Mouse (Mus musculus) Muller cell, postnatal 12 days (primary cell): ENCODE results near the gene Ccdc177.

Experiments used
- DNase-seq: peaks from one replicate; pipeline ENCODE4 v3.0.0-alpha.2; 2015; ENCODE audit errors: inconsistent ontology term

Ccdc177 gene

DNA sequence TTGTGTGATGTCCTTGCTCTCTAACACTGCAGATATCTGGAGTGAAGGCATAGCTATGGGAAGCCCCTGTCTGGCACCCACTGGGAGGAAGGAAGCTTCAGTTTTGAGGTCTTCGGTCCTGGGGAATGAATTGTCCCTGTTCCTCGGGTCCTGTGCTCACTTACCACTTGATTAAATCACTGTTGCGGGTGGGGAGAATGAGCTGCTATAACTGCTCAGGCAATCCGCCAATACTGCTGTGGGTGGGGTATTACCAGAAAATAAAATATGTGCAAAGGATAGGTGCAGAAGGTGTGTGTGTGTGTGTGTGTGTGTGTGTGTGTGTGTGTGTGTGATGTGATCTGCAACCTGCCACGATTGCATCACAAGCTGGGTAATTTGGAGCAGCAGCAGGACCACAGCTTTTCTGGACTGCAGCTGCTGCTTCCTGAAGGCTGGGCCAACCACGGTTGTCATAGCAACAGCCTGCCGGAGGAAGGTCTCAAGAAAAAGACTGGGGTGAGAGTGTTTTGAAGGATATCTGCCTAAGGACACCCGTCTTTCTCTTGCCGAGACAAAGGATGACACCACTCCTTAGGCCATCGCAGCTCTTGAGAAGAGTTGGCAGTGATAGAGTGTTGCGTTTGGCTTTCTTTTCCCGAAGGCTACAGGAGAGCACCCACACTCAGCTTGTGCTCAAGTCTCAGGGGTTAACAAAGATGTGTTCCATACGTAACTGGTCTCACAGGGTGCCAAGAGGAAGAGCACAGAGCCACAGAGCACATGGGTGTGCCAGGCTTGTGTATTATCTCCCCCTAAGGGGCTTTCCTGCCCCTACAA lies 23.8 kb downstream of the Ccdc177 start:
- DNase-seq = no peak

DNA sequence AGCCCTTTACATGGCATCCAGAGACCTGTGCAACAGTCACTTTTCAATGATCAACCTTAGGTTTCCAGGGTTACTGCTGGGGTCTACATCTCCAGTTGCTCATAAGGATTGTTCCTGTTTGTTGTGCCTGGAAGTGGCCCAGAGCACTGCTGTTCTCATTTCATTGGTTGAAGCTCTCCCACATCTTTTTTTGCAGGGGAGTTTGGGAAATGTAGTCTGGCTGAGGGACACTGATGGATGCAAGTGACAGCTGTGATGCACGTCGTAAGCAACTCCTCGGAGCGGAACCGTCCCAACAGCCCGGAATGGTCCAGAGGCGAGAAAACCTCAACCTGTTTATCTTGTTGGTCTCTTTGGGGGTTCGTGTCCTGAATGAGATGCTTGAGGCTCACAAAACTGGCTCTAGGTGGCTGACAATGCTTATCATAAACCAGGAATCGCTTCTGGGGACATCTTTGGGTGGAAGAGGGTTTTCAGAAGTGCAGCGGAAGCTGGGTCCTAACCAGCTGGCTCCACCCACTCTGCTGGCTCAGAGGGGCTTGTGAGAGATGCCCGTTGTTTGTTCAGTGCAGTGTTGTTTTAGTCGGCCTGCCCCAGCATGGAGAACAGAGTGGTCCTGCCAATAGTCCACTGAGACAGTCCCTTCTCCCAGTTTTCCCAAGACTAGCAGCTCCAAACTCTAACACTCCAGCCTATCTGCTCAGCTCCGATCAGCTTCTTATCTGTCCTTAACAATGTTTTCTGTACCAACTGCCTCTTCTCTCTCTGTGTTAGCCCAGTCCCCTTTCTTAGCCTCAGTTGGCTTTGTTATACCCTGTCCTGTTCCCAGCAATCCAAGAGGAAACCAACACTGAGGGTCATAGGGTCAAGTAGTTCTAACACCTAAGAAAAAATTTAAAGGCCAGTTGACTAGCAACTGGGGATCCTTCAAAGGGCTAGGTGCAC lies 25.7 kb downstream of the Ccdc177 start:
- DNase-seq = no peak

DNA sequence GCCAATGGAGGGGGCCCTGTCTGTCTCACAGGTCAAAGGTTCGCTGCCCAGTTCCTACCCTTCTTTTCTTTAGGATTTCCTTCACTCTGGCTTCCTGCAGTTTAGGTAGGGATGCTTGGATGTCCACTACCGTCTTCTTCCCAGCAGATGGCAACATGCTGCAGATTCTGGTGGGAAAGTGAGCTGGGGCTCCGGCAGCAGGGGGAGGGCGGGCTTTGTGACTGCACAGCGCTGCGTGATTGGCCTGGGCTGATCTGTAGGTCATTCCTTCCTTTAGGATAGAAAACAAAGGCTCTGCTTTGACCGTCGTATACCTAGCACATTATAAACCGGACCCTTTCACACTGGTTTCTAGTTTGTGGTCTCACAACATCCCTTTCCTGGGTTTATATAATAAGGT lies 29.9 kb downstream of the Ccdc177 start:
- DNase-seq = peak; percentile 73

DNA sequence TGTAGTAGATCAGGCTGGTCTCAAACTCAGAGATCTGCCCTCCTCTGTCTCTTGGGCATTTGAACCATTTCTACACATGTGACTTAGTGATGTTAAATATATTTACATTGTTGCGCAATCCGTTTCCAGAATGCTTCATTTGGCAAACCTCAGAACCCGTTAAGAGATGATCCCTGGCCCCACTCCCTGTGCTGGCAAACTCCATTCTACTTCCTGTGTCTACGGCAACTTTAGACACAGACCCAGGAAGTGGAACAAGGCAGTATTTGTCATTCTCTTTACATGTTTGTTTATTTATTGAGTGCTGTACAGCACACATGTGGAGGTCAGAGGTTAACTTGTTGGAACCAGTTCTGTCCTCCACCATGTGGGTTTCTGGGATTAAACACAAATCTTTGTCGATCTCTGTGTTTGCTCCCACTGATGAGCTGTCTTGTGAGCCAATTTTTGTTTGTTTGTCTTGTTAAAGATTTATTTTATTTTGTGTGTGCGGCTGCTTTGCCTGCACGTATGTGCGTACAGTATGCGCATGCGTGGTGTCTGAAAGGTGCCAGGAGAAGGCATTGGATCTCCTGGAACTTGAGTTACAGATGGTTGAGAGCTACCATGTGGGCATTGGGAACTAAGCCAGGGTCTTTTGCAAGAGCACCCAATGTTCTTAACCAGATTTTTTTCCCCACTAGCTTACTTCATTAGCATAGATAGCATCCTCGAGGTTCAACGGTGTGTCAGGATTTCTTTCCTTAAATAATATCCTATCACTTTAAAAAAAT lies 30.5 kb downstream of the Ccdc177 start:
- DNase-seq = no peak

DNA sequence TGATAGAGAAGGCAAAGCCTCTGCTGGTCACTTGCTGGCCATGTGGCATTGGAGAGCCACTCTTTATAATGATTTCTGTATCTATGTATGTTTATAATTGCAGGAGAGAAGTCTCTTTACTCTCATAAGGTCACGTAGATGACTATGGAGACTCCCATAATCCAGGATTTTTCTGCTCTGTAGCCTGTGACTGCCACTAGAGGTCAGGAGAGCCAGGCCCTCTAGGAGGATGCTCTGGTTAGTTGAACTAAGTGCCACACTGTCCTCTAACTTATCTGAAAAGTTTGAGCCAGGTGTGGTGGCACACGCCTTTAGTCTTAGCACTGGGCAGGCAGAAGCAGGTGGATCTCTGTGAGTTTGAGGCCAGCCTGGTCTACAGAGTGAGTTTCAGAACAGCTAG lies 31.7 kb downstream of the Ccdc177 start:
- DNase-seq = no peak

DNA sequence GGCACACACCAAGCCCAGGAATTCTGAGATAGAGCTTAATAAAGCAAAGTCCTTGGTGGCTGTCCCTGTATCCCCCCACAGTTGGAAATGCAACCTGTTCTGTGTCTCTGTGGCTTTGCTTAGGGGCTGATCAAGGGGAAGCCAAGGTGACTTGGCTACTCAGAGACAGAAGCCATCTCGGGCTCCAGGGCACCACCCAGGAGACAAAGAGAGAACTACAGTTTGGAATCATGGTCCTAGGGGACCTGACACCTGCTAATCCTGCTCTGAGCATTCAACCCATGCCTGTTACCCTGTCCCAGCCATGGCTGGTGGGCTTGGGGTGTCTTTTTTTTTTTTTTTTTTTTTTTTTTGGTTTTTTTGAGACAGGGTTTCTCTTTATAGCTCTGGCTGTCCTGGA lies 32.3 kb downstream of the Ccdc177 start:
- DNase-seq = no peak

DNA sequence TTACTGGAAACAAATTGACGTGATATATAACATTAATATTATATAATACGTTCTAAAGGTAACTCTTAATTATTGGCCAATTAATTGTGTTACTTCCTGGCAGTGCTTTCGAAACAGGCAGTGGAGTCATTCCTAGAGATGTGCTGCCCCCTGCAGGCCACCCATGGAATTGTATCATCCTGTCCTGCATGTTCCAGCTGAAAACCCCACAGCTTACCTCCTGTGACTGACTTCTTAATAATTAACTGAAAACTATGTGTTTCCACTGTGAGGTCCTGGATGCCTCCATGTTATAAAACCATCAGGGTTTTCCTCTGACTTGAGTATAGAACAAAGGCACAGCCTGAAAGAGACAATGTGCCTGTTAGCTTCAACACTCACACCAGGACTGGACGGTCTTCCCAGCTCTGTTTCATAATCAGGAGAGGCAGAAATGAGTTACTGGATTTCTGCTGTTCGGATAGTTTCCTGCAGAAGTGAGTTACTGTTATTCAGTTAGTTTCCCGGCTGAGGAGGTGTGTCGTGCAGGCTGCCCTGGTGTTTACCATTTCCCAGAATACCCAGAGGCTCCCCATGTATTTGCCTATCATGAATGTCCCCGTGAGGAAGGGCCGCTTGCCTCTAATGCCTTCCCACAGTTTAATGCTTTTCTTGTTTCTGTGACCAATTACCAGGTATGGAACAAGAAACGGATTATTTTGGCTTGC lies 35.5 kb downstream of the Ccdc177 start:
- peak; percentile 58 for DNase-seq

DNA sequence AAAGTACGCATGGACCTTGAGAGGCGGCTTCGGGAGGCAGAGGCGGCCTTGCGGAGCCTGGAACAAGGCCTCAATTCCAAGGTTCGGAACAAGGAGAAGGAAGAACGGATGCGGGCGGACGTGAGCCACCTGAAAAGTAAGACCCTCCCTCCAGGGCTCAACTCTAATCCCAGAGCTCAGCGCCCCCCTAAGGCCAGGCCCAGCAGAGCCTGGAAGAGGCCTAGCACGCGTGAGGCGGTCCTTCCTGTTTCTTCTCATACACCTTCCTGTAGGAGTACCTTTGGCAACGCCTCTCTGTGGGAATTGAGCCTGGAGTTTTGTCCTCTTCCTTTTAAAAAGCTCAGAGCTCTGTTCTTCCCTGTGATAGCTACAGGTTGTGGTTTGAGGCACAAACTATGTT lies 39.0 kb downstream of the Ccdc177 start:
- DNase-seq = no peak

DNA sequence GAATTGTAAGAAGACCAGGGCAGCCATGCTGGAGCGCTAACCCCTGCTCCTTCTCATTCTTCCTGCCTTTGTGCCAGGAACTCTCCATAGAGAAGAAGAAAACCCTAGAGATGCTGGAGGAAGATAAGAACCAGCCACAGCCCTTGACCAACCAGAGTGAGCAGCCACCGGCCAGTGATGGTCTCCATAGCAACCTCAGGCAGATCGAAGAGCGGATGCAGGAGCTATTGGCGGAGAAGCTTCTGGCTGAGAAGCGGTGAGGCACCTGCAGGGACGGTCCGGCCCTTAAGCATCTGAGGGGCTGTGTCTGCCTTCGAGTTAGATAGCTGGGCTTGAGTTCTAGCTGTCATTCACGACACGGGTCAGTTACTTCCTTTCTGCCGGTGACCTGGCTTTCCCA lies 40.0 kb downstream of the Ccdc177 start:
- DNase-seq = no peak

DNA sequence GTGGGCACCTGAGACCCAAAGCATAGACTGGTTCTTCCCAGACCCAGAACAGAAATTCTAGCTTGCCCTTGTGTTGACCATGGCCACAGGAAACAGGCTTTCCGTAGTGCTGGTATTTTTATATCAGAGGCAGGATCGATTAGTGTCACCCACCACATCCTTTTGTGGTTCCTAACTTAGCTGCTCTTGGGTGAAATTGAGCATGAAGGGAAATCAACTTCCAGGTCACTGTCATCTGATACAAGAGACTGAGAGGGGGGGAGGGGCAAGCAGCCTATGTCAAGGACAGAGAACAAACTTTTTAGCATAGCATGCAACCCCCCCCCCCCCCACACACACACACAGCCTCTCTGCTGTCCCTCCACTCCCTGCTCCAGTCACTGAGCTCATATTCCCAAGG lies 41.3 kb downstream of the Ccdc177 start:
- no peak for DNase-seq

DNA sequence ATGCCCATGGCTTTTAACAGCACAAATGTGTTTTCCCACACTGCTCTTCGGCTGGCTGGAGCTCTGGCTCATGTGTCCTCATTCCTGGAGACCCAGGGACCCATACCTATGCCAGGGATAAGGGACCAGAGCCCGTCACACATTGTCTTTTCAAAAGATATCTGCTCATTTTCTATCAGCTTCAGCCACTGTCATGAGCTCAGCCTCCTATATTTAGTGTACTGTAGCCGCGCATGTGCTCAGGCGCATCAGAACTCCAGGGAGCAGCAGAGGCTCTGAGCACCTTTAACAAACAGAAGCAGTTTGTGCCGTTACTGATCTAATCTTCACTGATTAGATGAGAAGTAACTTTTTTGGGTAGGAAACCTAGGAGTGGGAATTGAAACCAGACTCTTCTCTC lies 44.6 kb downstream of the Ccdc177 start:
- no peak for DNase-seq

DNA sequence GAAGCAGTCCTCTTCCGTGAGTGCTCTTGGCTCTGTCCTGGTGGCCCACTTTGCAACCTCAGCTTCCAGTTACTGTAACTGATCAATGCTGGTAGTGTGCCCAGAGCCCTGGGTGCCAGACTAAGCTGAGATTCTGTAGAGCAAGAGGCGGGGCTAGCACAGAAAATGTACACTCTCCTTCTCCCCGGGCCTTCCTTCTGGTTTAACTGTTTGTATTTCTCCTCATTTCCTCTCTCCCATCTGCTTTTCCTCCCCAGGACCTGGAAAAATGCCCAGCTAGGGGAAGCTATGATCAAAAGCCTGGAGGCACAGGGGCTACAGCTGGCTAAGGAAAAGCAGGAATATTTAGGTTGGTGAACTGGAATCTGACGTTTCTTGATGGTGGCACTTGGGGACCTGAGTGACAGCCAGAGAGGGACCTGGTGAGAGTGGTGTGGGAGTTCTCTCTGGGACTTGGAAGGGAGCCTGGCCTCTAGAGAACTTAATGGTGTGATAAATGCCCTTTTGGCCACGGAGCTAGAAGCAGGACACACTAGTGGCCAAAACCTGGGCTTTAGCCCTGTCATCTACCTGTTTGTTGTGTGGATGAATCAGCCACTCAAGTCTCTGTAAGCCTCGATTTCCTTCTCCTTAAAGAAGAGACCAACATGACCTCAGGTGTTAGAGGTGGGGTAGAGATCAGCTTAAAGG lies 53.4 kb downstream of the Ccdc177 start:
- DNase-seq = no peak

DNA sequence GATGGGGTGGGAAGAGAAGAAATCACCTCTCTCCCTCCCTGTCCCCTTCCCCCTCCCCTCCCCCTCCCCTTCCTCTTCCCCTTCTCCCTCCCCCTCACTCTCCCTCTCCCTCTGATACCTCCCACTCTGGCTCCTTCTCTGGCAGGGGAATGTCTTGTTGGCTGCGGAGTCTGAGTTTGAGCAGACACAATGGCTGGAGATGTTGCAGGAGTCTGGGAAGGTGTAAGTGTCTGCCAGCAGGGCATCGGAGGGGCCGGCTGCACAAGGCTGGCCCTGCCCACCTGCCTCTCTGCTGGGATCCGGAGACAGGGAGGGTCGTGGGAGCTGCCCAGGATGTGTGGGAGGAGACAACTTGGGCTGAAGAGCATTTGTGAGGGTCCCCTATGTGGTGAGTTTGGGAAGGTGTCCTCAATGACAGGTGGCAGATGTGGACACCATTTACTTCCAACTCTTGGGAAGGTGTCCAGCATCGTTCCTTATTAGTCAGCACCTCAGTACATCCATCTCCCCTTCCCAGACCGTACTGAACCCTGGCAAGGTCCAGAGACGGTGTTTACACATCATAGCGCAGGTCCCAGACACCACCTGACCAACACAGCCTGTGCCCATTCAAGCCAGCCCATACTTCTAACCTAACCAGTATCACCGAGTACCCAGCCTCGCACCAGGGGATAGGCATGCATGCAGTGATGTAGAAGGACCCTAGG lies 54.1 kb downstream of the Ccdc177 start:
- DNase-seq = no peak
